Mouse (Mus musculus): ENCODE results near the gene Irf2.

DNA sequence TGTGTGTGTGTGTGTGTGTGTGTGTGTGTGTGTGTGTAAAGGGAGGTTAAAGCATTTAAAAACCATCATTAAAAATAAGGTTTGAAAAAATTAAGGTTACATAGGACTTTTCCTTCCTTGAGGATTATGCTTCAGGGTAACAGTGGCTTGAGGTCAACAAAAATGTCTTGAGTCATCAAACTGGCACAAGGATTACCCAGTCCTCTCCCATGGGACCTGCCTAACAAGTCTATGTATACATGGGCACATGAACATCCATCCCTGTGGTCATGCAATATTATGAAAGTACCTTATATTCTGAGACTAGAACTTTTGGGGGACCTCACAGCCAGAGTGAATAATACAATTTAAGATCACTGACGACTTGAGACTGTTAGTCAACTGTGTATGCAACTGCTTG is 125.9 kb downstream of the Irf2 start:
- TF ChIP-seq CTCF (IDR thresholded peaks at IDR 0.05; ENCODE audit: borderline replicate concordance, extremely low read depth, insufficient read depth, insufficient read length) (no peak), POLR2A (IDR thresholded peaks at IDR 0.05; ENCODE audit: borderline replicate concordance, extremely low read depth, insufficient read depth, insufficient read length, poor library complexity, severe bottlenecking) (no peak)

Measured in brain, embryonic 14.5 days (tissue).